In genomic region chr12:112987877-112988276, GRCm38 (mm10) we compare ENCODE assay signal across 8 mouse cellular contexts. TPM values are rescaled to one million over a fixed set of nuclear protein-coding genes. Genes with fewer than 3 reads are reported as not detected.
DNase-seq lines count a peak whose midpoint lies in the region; ATAC-seq and TF ChIP-seq lines count a peak whose summit lies in the region.

No protein-coding gene starts in this region.

- ATAC-seq in forebrain, postnatal 0 days = no peak
- no peak for ATAC-seq in forebrain, embryonic 13.5 days
- ATAC-seq in erythroblast, adult 5-6 weeks (replicated peaks; ENCODE audit: low FRiP score, poor library complexity, severe bottlenecking) = no peak

- no peak overlapping the region for H3K9ac ChIP-seq in forebrain, postnatal 0 days
- no peak overlapping the region for H3K9ac ChIP-seq in forebrain, embryonic 13.5 days

- H3K27me3 ChIP-seq in forebrain, postnatal 0 days (ENCODE audit: insufficient read depth, low read length) = no peaks in the 10 kb centered on the region
- H3K27me3 ChIP-seq in forebrain, embryonic 13.5 days = no peaks in the 10 kb centered on the region

- no peak for DNase-seq in forebrain, postnatal 0 days
- DNase-seq in ovary, postnatal 14 days (ENCODE audit: low spot score) = peak; percentile 33
- no peak for DNase-seq in ovary, adult 18-20 months (ENCODE audit: low spot score)
- peak; percentile 59 to 80 for DNase-seq in spleen, postnatal 4 days (ENCODE audit: low spot score in 2 of 2)
- no peak for DNase-seq in Muller cell, postnatal 12 days (ENCODE audit: inconsistent ontology term)

- TF ChIP-seq POLR2A in embryonic fibroblast, embryonic 13.5 days (IDR thresholded peaks at IDR 0.05; ENCODE audit: low read depth, low read length) = no peak

- no peaks in the 10 kb centered on the region for H3K9me3 ChIP-seq in forebrain, postnatal 0 days (ENCODE audit: low read length)
- H3K9me3 ChIP-seq in forebrain, embryonic 13.5 days (replicated peaks) = no peaks in the 10 kb centered on the region

- TF ChIP-seq CTCF in forebrain, postnatal 0 days (IDR thresholded peaks at IDR 0.05; ENCODE audit: low read depth) = peak; percentile 35
- peak; percentile 8; the same call in 1 of the 2 replicates for TF ChIP-seq CTCF in embryonic fibroblast, embryonic 13.5 days (IDR thresholded peaks at IDR 0.05; ENCODE audit: borderline replicate concordance, insufficient read depth, low read length)

- WGBS in forebrain, postnatal 0 days = 70% methylated on average over 6 of the region's 6 CpGs
- 78% methylated on average over 6 of the region's 6 CpGs for WGBS in forebrain, embryonic 13.5 days

- no peak overlapping the region for H3K4me2 ChIP-seq in forebrain, postnatal 0 days (ENCODE audit: low read depth)
- H3K4me2 ChIP-seq in forebrain, embryonic 13.5 days = no peak overlapping the region

- peaks cover 48% of the 10 kb centered on the region for H3K36me3 ChIP-seq in forebrain, postnatal 0 days (ENCODE audit: insufficient read depth)
- H3K36me3 ChIP-seq in forebrain, embryonic 13.5 days (ENCODE audit: poor library complexity, severe bottlenecking) = peaks cover 67% of the 10 kb centered on the region

- H3K4me3 ChIP-seq in forebrain, postnatal 0 days (ENCODE audit: low read depth, low read length) = no peak overlapping the region
- H3K4me3 ChIP-seq in forebrain, embryonic 13.5 days = no peak overlapping the region
- no peak overlapping the region for H3K4me3 ChIP-seq in embryonic fibroblast, embryonic 13.5 days (ENCODE audit: insufficient read depth, low read length)

- no peak overlapping the region for H3K27ac ChIP-seq in forebrain, postnatal 0 days (ENCODE audit: low read depth, low read length)
- no peak overlapping the region for H3K27ac ChIP-seq in forebrain, embryonic 13.5 days
- H3K27ac ChIP-seq in embryonic fibroblast, embryonic 13.5 days (ENCODE audit: insufficient read depth, low read length) = no peak overlapping the region

- H3K4me1 ChIP-seq in forebrain, postnatal 0 days (ENCODE audit: insufficient read depth) = no peaks in the 10 kb centered on the region
- H3K4me1 ChIP-seq in forebrain, embryonic 13.5 days = no peaks in the 10 kb centered on the region; the same call in 1 of the 2 replicates
- peaks cover 9% of the 10 kb centered on the region for H3K4me1 ChIP-seq in embryonic fibroblast, embryonic 13.5 days (ENCODE audit: control insufficient read depth, insufficient read depth, low read length)

RNA-seq across cellular contexts. Expression of gene Btbd6, which starts 11.6 kb away (rescaled TPM):
- total RNA-seq in forebrain, postnatal 0 days (2014; rRNA removed) = 60.4 and 60.5 TPM in 2 replicates
- polyA plus RNA-seq in forebrain, postnatal 0 days (2015; fragmentation: Nextera tagmentation; extraction: Ambion mirVana) = 46.7 and 54.3 TPM in 2 replicates
- 30.3 and 32.7 TPM in 2 replicates for polyA plus RNA-seq in forebrain, embryonic 13.5 days (2015; fragmentation: Nextera tagmentation; extraction: Ambion mirVana)
- 7.9 and 9.0 TPM in 2 replicates for polyA plus RNA-seq in embryonic fibroblast, embryonic 13.5 days (2011; ENCODE audit: insufficient read length, low read depth, missing spikeins)
- total RNA-seq in erythroblast, adult 5-6 weeks (2015; ENCODE audit: low replicate concordance) = 2.3 TPM in 1 of 2 replicates, not detected in the other
- total RNA-seq in erythroblast, adult 5-6 weeks (2017; ENCODE audit: low replicate concordance) = 1.9 and 2.9 TPM in 2 replicates

RNA-seq across cellular contexts. Expression of gene Brf1, which starts 12.6 kb away (rescaled TPM):
- total RNA-seq in forebrain, postnatal 0 days (2014; rRNA removed) = 47.6 and 54.4 TPM in 2 replicates
- 32.3 and 40.2 TPM in 2 replicates for polyA plus RNA-seq in forebrain, postnatal 0 days (2015; fragmentation: Nextera tagmentation; extraction: Ambion mirVana)
- 62.5 and 68.8 TPM in 2 replicates for polyA plus RNA-seq in forebrain, embryonic 13.5 days (2015; fragmentation: Nextera tagmentation; extraction: Ambion mirVana)
- polyA plus RNA-seq in embryonic fibroblast, embryonic 13.5 days (2011; ENCODE audit: insufficient read length, low read depth, missing spikeins) = 25.3 and 37.2 TPM in 2 replicates
- total RNA-seq in erythroblast, adult 5-6 weeks (2015; ENCODE audit: low replicate concordance) = 14.6 and 20.9 TPM in 2 replicates
- total RNA-seq in erythroblast, adult 5-6 weeks (2017; ENCODE audit: low replicate concordance) = 35.9 and 52.0 TPM in 2 replicates

RNA-seq across cellular contexts. Expression of gene Pacs2, which starts 26.4 kb away (rescaled TPM):
- total RNA-seq in forebrain, postnatal 0 days (2014; rRNA removed) = 103 and 116 TPM in 2 replicates
- polyA plus RNA-seq in forebrain, postnatal 0 days (2015; fragmentation: Nextera tagmentation; extraction: Ambion mirVana) = 14.3 and 23.2 TPM in 2 replicates
- polyA plus RNA-seq in forebrain, embryonic 13.5 days (2015; fragmentation: Nextera tagmentation; extraction: Ambion mirVana) = 17.4 and 20.9 TPM in 2 replicates
- 33.4 and 44.5 TPM in 2 replicates for polyA plus RNA-seq in embryonic fibroblast, embryonic 13.5 days (2011; ENCODE audit: insufficient read length, low read depth, missing spikeins)
- 10.7 and 18.3 TPM in 2 replicates for total RNA-seq in erythroblast, adult 5-6 weeks (2015; ENCODE audit: low replicate concordance)
- total RNA-seq in erythroblast, adult 5-6 weeks (2017; ENCODE audit: low replicate concordance) = 12.7 and 14.5 TPM in 2 replicates

RNA-seq across cellular contexts. Expression of gene Nudt14, which starts 46.0 kb away (rescaled TPM):
- total RNA-seq in forebrain, postnatal 0 days (2014; rRNA removed) = 22.2 and 31.5 TPM in 2 replicates
- polyA plus RNA-seq in forebrain, postnatal 0 days (2015; fragmentation: Nextera tagmentation; extraction: Ambion mirVana) = 55.5 and 60.4 TPM in 2 replicates
- 57.1 and 61.2 TPM in 2 replicates for polyA plus RNA-seq in forebrain, embryonic 13.5 days (2015; fragmentation: Nextera tagmentation; extraction: Ambion mirVana)
- 6.4 and 8.4 TPM in 2 replicates for polyA plus RNA-seq in embryonic fibroblast, embryonic 13.5 days (2011; ENCODE audit: insufficient read length, low read depth, missing spikeins)
- 2.7 TPM in 1 of 2 replicates, not detected in the other for total RNA-seq in erythroblast, adult 5-6 weeks (2015; ENCODE audit: low replicate concordance)
- 1.1 TPM in 1 of 2 replicates, not detected in the other for total RNA-seq in erythroblast, adult 5-6 weeks (2017; ENCODE audit: low replicate concordance)

RNA-seq across cellular contexts. Expression of gene Jag2, which starts 58.3 kb away (rescaled TPM):
- total RNA-seq in forebrain, postnatal 0 days (2014; rRNA removed) = 66.9 and 69.4 TPM in 2 replicates
- polyA plus RNA-seq in forebrain, postnatal 0 days (2015; fragmentation: Nextera tagmentation; extraction: Ambion mirVana) = 5.5 and 7.9 TPM in 2 replicates
- polyA plus RNA-seq in forebrain, embryonic 13.5 days (2015; fragmentation: Nextera tagmentation; extraction: Ambion mirVana) = 4.1 TPM in 2 replicates
- 0.25 TPM in 1 of 2 replicates, not detected in the other for polyA plus RNA-seq in embryonic fibroblast, embryonic 13.5 days (2011; ENCODE audit: insufficient read length, low read depth, missing spikeins)
- not detected in 2 replicates for total RNA-seq in erythroblast, adult 5-6 weeks (2015; ENCODE audit: low replicate concordance)
- total RNA-seq in erythroblast, adult 5-6 weeks (2017; ENCODE audit: low replicate concordance) = not detected in 2 replicates

Comparison
In these comparisons a context has a peak if more than half of its experiments do, and no peak if none do; other contexts are left out.
1. DNase-seq: peak in ovary, postnatal 14 days (single experiment) and spleen, postnatal 4 days (2 of 2); none in forebrain, postnatal 0 days (single experiment), ovary, adult 18-20 months (single experiment) and Muller cell, postnatal 12 days (single experiment).